Mouse (Mus musculus) retina, postnatal 7 days (tissue): ENCODE measurements around the gene Tnfrsf14.
A peak's percentile ranks its signal among the peaks of the same experiment; 100 is the strongest.

ENCODE experiments used
- DNase-seq: peaks from one replicate; pipeline ENCODE4 v3.0.0-alpha.2; 2012; ENCODE audit warnings: low read depth, low spot score

The Tnfrsf14 gene

GRCm38 (mm10) chr4:154916662-154917061 is 11.7 kb downstream of the Tnfrsf14 start:
- DNase-seq: no peak

DNA sequence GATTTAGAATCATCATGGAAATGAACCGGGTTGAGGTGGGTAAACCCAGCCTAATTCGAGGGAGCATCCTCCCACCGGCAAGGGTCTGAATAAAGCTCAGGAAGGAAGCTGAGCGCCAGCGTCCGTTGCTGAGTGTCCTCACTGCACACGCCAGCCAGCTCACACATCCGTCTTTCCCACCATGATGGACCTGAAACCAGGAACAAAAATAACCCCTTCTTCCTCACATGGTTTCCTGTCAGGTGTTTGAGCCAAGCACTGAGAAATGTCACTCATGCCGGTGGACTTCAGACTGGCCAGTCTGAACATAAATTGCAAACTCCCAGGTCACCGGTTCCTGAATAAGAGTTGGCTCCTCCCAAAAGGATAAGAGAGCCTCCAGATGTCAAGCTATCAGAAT is 13.1 kb downstream of the Tnfrsf14 start:
- no peak for DNase-seq

GRCm38 (mm10) chr4:154914707-154915106 is 13.7 kb downstream of the Tnfrsf14 start:
- no peak for DNase-seq

- no peak for DNase-seq
These were observed 14.1 kb downstream of the Tnfrsf14 start for GRCm38 (mm10) chr4:154914252-154914651.

DNA sequence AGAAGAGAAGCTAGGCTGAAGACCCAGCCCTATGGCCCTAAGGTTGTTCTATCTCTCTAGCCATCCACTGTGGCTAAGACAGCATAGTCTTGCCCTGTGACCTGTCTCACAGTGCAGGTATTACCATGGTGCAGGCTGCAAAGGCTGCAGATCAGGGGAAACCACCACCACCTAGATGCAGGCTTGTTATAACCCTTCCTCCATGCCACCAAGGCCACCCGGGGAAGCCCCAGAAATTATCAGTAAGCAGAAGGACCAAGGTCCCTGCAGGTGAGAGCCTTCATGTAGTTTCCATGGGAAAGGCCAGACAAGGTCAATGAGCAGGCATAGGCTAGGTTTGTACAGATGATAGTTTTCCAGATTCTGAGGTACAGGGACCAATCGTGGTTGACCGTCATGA is 14.5 kb downstream of the Tnfrsf14 start:
- no peak for DNase-seq

DNA sequence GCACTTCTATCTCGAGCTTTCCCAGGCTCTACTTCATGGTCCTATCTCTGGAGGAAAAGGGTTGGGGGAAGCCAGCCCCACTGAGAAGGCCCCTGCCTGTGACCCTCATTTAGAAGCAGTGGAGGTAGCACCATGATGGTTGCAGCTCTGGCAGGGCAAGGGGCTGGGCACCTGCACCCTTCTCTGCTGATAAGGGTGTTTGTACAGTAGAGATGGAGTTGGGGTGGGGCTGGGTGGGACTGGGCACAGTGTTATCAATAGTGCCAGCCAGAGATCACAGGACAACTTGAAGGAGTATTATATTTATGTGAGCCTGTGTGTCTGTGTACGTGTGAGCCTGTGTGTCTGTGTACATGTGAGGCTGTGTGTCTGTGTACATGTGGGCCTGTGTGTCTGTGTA is 16.7 kb downstream of the Tnfrsf14 start:
- DNase-seq: no peak

DNA sequence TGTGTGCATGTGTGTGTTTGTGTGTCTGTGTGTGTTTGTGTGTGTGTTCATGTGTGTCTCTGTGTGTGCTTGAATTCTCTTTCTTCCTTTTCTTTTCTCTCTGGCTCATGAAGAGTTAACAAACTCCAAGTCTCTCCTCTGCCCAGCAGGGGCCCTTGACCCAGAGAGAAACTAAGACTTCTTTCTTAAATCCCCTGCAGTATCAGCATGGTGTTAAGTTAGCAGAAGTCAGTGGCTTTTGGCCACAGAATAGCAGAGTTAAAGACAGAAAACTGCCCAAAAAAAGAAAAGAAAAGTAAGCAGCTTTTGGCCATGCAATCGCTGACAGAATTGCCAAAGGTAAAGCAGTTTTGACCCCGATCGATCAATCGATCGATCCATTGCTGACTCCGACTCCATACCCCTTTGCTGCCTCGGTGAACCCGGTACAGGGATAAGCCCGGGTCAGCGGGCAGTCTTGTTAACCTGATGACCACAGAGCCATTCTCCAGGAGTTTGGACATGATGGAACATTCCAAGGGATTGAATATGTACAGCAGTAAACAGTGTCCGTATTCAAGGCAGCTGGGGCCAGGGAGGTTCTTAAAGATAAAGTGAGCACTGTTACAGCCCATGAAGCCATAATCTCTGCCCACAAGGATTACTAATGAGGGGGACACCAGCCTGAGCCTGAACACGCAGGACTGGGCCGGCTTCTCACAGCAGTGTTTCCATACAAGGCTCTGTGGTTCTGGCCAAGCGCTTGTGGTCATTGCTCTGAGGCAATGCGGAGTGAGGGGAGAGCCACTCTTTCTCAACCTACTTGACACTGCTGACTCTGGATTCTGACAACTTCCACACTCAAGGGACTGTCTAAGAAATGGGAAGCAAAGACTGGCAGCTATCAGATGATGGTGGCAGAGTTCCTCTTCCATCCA is 17.5 kb downstream of the Tnfrsf14 start:
- DNase-seq: no peak

GRCm38 (mm10) chr4:154908490-154908889 is 19.9 kb downstream of the Tnfrsf14 start:
- DNase-seq: no peak

DNA sequence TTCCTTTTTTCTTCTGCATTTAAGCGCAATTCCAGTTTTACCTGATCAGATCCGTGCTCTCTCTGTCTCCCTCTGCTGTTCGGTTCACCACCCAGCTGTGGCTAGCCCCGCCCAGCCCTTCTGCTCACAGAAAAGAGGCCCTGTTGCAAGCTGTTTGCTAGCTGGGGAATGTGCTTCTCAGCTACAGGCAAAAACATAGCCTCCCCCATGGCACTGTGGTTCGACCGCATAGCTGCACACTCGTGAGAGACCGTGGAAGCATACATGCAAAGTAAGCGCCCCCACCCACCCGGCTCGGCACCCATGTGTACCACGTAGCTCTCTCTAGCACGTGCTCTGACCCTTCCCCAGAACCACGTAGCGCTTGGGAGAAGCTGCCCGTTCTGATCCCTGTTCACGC is 20.5 kb downstream of the Tnfrsf14 start:
- peak; percentile 57 for DNase-seq

GRCm38 (mm10) chr4:154904185-154905071 is 23.9 kb downstream of the Tnfrsf14 start:
- no peak for DNase-seq

GRCm38 (mm10) chr4:154902371-154902770 is 26.0 kb downstream of the Tnfrsf14 start:
- no peak for DNase-seq

DNA sequence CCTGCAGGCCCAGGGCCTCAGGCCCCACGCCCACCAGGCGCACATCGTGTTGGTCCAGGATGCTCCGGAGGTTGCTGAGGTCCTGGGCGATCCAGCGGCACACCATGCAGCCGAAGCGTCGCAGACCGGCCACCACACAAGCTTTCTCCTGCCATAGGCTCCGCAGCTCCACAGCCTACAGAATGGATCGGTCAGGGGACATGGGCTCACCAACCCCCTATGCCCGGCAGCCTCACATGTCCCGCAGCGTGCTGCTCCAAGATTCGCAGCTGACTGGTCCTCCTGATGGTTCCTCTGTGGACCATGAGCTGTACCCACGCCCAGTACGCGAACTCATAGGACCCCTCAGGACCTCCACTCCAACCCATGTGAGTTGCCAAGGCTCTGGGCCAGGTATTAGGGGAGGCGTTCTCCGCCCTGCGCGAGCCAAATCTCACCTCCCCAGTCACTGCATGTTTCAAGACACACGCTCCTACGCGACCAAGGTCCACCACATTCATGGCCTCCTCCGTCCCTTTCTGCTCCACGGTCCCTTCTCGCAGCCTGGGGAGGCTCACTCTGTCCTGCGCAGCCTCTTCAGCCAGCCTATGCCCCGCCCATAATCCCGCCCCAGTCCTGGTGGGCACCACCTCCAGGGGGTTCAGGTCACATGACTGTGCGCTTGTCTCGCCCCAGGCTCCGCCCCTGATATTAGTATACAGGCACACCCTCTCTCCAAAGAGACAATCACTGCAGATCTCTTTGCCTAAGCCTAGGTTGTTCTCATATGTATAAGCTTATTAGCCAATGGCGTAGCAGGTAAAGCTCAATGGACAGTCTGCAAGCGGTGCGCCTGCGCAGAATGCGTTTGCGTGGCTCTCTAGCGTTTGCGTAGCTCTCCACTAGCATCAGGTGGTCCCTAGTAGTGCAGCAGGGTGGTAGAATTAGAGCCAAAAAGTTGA is 29.6 kb downstream of the Tnfrsf14 start, which contains the start of gene Fam213b:
Gene Fam213b, minus strand, starts transcription at position 630 of the 941 bp plus-strand sequence.
- peak; percentile 80 for DNase-seq

DNA sequence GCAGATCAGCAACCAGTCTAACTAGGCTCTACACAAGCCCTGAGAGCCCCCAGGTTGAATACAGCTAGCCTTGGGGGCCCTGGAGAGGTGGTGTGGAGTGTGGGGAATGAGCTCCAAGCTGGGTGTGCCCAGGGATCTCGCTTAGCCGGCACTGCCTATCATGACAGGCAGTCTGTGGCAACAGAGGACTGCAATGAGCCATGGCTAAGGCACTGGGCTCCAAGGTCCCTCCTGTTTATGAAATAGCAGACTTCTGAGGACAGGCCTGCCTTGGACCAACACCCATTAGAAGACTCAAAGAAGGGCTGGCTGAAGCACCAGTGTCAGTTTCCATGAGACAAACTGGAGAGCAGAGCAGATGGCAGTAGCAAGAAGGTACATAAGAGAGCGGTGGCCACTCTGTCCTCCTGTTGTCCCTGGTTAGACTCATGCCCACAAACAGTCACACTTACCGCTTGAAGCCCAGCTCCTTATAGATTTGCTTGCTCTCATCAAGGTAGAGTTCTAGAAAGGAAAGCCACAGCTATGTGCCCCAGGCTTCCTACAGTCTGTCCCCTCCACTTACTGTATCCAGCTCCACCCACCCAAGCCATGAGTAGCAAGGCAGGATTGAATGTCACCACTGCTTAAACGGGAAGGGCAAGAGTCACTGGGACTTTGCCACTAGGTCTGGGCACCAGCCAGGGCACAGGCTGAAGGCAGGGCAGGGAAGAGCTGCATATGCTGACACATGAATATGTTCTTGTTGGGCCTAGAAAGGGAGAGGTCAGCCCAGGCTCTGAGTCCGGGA is 30.5 kb downstream of the Tnfrsf14 start:
- no peak for DNase-seq

- no peak for DNase-seq
These were observed 32.8 kb downstream of the Tnfrsf14 start for GRCm38 (mm10) chr4:154895549-154895948.

DNA sequence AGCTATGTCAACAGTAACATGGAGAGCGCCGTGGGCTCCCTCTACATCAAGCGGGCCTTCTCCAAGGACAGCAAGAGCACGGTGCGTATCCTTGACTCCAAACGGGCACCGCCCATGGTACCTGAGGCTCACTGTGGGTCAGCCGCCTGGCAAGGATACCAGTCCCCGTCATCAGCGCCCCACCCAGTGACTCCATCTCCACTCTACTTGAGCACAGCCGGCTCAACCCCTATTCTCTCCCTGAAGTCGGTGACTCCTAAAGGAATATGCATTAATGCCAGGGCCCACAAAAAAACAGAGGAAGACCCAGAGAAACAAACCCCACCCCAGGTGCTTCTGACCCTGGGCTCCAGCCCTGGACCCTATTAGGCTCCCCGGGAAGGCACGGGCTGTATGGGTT is 37.5 kb downstream of the Tnfrsf14 start:
- no peak for DNase-seq

GRCm38 (mm10) chr4:154887593-154888250 is 40.6 kb downstream of the Tnfrsf14 start:
- DNase-seq: no peak

DNA sequence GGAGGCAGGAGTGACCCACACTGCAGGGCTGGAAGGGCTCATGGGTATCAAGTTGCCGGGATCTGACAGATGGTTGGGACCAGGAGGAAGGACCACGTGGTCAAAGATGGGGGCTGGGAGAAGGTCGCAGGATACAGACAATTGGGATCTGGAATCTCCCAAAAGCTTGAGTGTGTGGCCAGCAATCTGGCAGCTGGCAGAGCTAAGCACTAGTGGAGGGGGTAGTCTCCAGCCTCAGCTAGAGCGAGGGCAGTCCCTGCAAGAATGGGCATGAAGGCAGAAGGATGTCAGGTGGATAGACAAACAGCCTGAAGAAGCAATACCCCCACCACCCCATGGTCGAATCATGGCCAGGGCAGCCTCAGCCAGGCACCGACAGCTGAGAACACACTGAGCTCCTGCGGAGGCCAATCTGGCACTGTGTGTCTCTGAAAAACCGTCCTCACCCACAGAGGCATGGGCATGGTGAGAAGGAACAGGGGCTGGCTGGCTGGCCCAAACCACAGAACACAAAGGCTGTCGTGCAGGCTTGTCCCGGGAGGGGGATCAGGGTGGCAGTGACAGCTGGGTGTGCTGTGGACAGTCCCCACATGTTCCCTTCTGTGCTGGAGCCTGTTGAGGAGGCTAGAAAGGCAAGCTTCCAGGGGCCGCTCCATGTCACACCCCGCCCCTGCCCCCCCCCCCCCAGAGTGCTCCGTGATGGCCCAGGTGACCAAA is 41.3 kb downstream of the Tnfrsf14 start:
- no peak for DNase-seq

DNA sequence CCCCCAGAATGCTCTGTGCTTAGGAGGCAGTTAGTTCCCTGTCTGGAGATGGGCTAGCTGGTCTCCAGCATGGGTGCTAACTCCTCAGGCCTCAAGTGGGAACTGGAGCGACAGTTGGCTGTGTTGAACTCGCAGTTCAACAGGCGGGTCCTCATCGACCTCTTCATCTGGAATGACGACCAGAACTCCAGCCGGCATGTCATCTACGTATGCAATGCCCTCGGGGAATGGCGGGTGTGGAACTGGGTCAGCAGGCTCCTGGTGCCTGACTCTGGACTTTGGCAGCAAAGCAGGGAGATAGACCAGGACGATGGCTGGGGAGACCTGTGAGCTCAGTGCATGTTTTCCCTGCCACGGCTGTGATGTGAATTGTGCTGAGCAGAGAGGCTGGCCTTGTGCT is 42.9 kb downstream of the Tnfrsf14 start:
- no peak for DNase-seq

- no peak for DNase-seq
These were observed 46.2 kb downstream of the Tnfrsf14 start for GRCm38 (mm10) chr4:154882014-154882659.
